Mouse (Mus musculus): Measurements from ENCODE around the gene Prkab2. TPM values are rescaled to one million over a fixed set of nuclear protein-coding genes. Genes with fewer than 3 reads are reported as not detected.

The Prkab2 gene
- polyA plus RNA-seq (2021; fragmentation: Nextera tagmentation): 6.8 and 7.0 TPM in 2 replicates
- long read RNA-seq, experiment 1, full-length matches to known transcripts: 13 of 78 reads
- long read RNA-seq, experiment 1, partial matches to known transcripts: 54 of 78 reads
- long read RNA-seq, experiment 1, other reads (novel, unspliced or antisense): 11 of 78 reads
- long read RNA-seq, experiment 2, partial matches to known transcripts: 2 of 20 reads
- long read RNA-seq, experiment 2, other reads (novel, unspliced or antisense): 18 of 20 reads

DNA sequence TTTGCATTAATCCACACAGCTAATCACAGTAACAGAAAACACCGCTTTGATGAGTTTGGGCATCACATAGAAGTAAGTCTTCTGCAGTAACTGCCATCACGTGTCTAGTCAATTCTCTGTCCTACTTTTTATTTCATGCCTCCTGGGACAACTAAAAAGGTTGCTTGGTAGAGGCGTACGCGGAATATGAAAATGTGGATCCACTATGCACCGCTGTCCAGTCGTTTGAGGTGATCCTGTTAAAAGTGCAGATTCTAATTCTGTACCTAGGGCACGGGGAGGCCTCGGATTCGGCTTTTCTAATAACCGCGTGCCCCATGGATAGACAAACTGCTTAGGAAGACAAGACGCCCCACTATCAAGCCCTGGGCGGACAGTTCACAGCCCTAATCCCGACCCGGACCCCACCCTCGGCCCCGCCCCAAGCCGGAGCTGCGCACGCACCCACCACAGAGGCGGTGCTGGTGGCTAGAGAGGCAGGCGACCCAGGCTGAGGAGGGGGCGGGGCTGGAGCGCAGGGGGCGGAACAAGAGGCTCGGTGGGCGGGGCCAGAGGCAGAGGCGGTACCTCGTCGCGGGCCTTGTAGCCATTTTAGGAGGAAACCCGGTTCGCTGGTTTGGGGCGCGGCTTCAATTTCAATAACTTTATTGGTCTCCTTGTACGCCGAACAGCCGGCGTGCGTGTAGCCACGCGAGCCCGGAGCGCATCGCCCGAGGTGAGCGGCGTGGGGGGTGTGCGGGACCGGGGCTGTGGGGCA, at the start of gene Prkab2:
Gene Prkab2 (plus strand): TSS at position 539 of the 757 bp plus-strand sequence.

DNA sequence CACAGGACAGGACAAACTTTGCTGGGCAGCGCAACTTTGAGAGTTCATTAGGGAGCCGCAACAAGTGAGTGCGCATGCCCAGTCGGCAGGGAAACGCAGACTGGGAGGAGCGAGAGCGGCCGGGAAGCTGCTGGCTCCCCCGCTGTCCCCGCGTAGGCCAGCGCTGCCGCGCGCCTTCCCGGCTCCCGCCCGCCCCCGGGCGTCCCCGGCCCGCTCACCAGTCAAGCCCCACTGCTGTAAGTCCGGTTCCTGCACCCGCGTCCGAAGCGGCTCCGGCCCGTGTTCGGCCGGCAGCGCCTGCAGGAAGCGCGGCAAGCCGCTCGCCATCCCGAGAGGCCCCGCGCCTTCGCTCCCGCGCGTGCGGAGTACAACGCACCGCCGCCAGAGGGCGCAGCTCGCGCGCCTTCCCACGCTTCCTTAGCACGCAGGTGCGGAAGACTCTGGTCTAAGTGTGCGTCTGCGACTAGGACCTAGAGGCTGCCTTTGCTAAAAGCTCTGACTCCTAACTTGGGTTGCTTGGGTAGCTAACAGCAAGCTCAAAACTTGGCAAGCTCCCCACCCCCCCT, 48.1 kb upstream of the Prkab2 start, which contains the start of gene Chd1l:
Gene Chd1l (minus strand): TSS at position 359 of the 566 bp plus-strand sequence.

DNA sequence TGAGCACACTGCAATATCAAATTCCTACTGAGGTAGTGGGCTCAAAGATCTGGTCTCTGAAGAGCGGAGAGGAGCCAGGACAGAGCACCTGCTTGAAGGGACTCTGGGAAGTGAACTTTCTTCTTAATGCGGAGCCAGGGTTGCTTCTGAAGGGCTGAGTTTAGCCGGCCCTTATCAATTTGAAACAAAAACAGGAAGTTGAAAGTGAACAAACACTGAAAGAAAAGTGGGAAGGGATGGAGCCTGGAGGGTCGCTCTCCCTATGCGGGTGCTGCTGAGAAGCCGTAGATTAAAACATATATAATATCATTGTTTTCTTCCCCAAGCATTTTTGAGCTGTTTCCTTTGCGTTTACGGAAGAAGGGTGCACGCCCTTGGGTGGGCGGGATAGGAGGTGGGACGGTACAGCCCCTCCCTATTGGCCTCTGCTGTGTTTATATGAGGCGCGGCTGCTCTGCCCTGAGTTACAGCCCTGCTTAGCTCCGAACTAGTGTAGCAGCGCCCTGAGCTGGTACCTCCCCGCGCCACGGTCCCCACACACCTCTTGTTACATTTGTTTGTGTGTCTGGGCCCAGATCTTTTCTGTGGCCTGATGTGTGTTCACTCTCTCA, 29.5 kb upstream of the Prkab2 start, which contains the start of gene Fmo5:
Gene Fmo5 (plus strand): TSS at position 414 of the 611 bp plus-strand sequence.

DNA sequence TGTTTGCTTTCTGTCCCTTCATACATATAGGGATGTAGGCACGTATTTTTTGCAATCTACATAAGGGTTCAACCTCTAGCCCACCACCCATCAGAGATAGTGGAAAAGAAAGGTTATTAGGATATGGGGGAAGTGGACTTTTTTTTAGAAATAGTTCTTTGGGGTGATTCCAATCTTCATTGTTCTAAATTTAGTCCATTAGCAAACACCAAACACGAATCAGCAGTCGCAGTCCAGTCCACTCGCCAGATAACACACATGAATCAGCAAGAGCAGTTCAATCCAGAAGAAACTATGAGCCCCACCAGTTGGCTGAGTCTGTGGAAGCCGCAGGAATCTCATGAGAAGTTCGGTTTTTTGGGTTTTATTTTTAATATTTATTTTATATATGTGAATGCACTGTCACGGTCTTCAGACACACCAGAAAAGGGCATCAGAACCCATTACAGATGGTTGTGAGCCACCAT, 16.7 kb downstream of the Prkab2 start, which contains the start of gene Gm17651:
Gene Gm17651 (minus strand): TSS at position 51 of the 467 bp plus-strand sequence.

Other genes starting within 250 kb of the Prkab2 start
- gene Olfr1402, start 236.2 kb upstream of the Prkab2 start, polyA plus RNA-seq (2021; fragmentation: Nextera tagmentation): not detected in 2 replicates
- gene Chd1l, start 48.0 kb upstream of the Prkab2 start, polyA plus RNA-seq (2021; fragmentation: Nextera tagmentation): 4.7 and 6.6 TPM in 2 replicates
- 2.6 and 2.7 TPM in 2 replicates for gene Fmo5, start 29.4 kb upstream of the Prkab2 start, polyA plus RNA-seq (2021; fragmentation: Nextera tagmentation)
- gene Gm17651, start 16.5 kb downstream of the Prkab2 start, polyA plus RNA-seq (2021; fragmentation: Nextera tagmentation): not detected in 2 replicates
- gene Pde4dip, start 230.5 kb downstream of the Prkab2 start, polyA plus RNA-seq (2021; fragmentation: Nextera tagmentation): 34.9 and 43.7 TPM in 2 replicates
- 62.3 and 73.4 TPM in 2 replicates for gene Sec22b, start 243.0 kb downstream of the Prkab2 start, polyA plus RNA-seq (2021; fragmentation: Nextera tagmentation)